Mouse (Mus musculus) G1E (cell line): ENCODE results near the gene Mxi1. TPM values are rescaled to one million over a fixed set of nuclear protein-coding genes. Genes with fewer than 3 reads are reported as not detected.

Experiments
- ATAC-seq: 2 replicates; pipeline ENCODE4 v1.8.0; 2016; ENCODE audit warnings: mild to moderate bottlenecking; ENCODE audit not compliant: insufficient number of reproducible peaks, poor library complexity, low FRiP score, severe bottlenecking; ENCODE audit errors: extremely low read depth
- DNase-seq: peaks from one replicate; pipeline ENCODE4 v3.0.0; 2012; ENCODE audit warnings: low spot score
- H3K27me3 ChIP-seq: 2 replicates; pipeline ENCODE4 v1.6.1; 2012; ENCODE audit warnings: mild to moderate bottlenecking, low read length, inconsistent platforms; ENCODE audit not compliant: insufficient read depth
- H3K36me3 ChIP-seq: replicated peaks from 2 replicates; pipeline ENCODE3; 2012; ENCODE audit warnings: mild to moderate bottlenecking, inconsistent platforms
- H3K4me1 ChIP-seq: 2 replicates; pipeline ENCODE4 v1.6.1; 2012; ENCODE audit warnings: low read depth, low read length, inconsistent platforms, mixed read lengths; ENCODE audit not compliant: insufficient read depth
- H3K4me3 ChIP-seq: 2 replicates; pipeline ENCODE4 v1.5.1; 2012; ENCODE audit warnings: low read depth, mild to moderate bottlenecking, inconsistent platforms, low read length, moderate library complexity, mixed read lengths
- H3K9me3 ChIP-seq: replicated peaks from 2 replicates; pipeline ENCODE4 v1.6.1; 2012; ENCODE audit warnings: inconsistent platforms
- CTCF ChIP-seq: IDR thresholded peaks from 2 replicates; pipeline ENCODE4 v1.5.1; 2012; ENCODE audit warnings: low read depth, low read length, inconsistent platforms, mixed read lengths
- GATA1 ChIP-seq: IDR thresholded peaks from 2 replicates; pipeline ENCODE4 v1.6.1; 2012; ENCODE audit warnings: borderline replicate concordance, low read length, inconsistent platforms, mixed read lengths
- GATA2 ChIP-seq: IDR thresholded peaks from 2 replicates; pipeline ENCODE4 v1.6.1; 2012; ENCODE audit warnings: low read depth, low read length, inconsistent platforms, borderline replicate concordance
- POLR2AphosphoS5 ChIP-seq: IDR thresholded peaks from 2 replicates; pipeline ENCODE4 v1.6.1; 2012; ENCODE audit warnings: low read depth, low read length, inconsistent platforms; ENCODE audit not compliant: insufficient replicate concordance
- TAL1 ChIP-seq: conservative IDR thresholded peaks from 2 replicates; pipeline ENCODE4 v1.6.1; 2012; ENCODE audit warnings: low read depth, low read length, inconsistent platforms, mixed read lengths
- polyA plus RNA-seq: library from polyadenylated mRNA; stranded (reverse); fragments of >175 nt; gene quantifications from 2 replicates; pipeline ENCODE4 v1.2.3, GENCODE M21; 2012
- total RNA-seq, 2 experiments: library from RNA; stranded (forward) in 1 of 2; stranded (reverse) in 1 of 2; fragments of 200-1000 nt in 1 of 2; fragments of >200 nt in 1 of 2; fragmentation: Nextera tagmentation in 1 of 2; gene quantifications; 2 replicates each; pipeline ENCODE4 v1.2.3; 2014 to 2017

The Mxi1 gene
- total and polyA plus RNA-seq, 3 experiments = 20.5 to 74.6 (median 47.1) TPM

DNA sequence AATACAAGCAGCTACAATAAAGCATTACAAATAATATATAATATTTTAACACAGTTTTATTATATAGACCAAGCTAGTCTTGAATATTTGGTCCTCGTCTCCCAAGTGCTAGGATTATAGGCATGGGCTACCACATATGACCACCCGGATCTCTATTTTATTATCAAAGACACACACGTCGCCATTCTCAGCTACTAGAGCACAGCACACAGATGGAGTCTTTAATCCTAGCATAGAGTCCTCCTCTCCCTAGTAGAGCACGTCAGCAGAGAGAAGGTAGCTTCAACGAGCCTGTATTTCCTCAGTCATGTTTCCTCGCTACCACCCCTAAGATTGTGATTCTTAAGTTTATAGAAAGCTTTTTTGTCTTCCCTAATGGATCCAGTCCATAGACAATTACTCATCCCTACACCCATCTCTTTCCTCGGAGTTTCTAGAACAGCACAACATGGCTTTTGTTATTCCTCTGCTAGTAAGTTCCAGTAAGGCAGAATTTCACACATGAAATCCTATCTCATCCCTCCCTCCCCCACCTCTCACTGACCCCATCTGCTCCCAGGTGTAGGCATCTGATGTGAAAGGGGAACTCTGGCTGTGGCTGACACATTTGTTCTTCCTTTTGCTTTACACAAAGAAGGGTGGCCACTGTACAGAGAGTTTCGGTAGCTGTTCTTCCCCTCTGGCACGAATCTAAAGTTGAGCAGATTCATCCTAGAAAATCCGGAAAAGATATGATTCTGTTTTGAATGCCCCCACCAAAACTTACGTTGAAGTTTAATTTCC is 87.3 kb downstream of the Mxi1 start:
- Histone ChIP-seq H3K27me3 (peaks cover 4% of the 10 kb centered on the region; the same call in 1 of the 2 replicates), H3K9me3 (no peaks in the 10 kb centered on the region), H3K4me3 (no peak overlapping the region), H3K4me1 (peaks cover 17% of the 10 kb centered on the region), H3K36me3 (peaks cover 16% of the 10 kb centered on the region)
- ATAC-seq (no peak), DNase-seq (no peak)
- no peak for TF ChIP-seq GATA1
- no peak for TF ChIP-seq POLR2AphosphoS5
- TF ChIP-seq TAL1 = no peak
- TF ChIP-seq CTCF = no peak
- TF ChIP-seq GATA2 = no peak

DNA sequence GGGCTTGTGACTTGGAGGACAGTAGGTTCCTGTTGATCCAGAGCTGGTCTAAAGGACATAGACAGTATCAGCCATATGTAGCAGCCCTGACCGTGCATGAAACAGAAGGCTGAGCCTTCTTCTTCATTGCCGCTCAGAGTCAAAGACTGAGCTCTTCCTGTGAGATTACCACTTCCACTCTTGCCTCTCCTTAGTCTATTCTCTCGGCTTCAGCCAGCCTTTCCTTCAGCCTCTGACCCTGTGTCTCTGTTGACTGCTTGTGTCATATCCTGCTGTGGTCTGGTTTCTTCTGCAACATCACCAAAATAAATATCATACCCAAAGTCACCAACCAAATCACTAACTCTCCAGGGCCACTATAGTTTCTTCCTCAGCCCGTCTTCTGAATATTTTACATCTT is 88.9 kb downstream of the Mxi1 start:
- Histone ChIP-seq H3K4me3 (no peak overlapping the region), H3K27me3 (peaks cover 4% of the 10 kb centered on the region), H3K36me3 (peaks cover 6% of the 10 kb centered on the region), H3K4me1 (peaks cover 3% of the 10 kb centered on the region; the same call in 1 of the 2 replicates), H3K9me3 (no peaks in the 10 kb centered on the region)
- TF ChIP-seq CTCF (no peak), TAL1 (no peak), POLR2AphosphoS5 (no peak), GATA1 (no peak), GATA2 (no peak)
- ATAC-seq (no peak), DNase-seq (no peak)

GRCm38 (mm10) chr19:53400332-53401110 is 90.2 kb downstream of the Mxi1 start:
- no peak for TF ChIP-seq POLR2AphosphoS5
- TF ChIP-seq CTCF = no peak
- TF ChIP-seq GATA1 = no peak
- TF ChIP-seq TAL1 = no peak
- no peak for TF ChIP-seq GATA2
- Histone ChIP-seq H3K4me1 (no peaks in the 10 kb centered on the region), H3K27me3 (peaks cover 10% of the 10 kb centered on the region), H3K4me3 (no peak overlapping the region), H3K36me3 (peaks cover 5% of the 10 kb centered on the region), H3K9me3 (no peaks in the 10 kb centered on the region)
- ATAC-seq (no peak), DNase-seq (no peak)

DNA sequence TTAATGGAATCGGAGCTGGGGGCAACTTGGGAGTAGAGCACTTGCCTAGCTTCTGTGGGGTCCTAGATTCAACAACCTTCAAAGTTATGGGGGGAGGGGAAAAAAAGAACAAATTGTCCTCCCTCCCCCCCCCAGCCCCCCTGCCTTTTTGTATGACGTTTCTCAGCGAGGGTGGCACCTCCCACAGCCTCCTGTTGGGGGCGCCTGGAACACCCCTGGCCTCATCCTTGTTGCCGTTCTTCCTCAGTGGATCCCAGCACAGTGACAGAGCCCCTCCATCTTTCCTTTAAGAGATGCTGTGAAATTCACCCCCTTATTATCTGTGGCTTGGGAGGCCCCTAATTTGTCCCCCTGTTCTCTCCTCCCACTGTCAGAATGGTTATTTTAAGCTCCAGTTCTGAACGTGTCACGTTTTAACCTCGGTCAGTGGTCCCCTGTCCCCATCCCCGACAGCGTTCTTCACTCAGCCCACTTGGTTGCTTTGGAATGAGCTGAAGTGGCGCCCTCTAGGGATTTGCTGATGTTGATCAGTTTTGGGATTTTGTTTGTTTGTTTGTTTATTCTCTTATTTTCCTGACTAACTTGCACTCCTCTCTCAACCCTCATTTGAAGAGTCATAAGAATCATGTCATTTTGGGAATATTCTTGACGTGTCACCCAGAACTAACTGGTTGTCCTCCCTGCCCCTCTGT is 92.6 kb downstream of the Mxi1 start:
- Histone ChIP-seq H3K4me3 (no peak overlapping the region), H3K4me1 (no peaks in the 10 kb centered on the region), H3K36me3 (no peaks in the 10 kb centered on the region), H3K9me3 (no peaks in the 10 kb centered on the region), H3K27me3 (peaks cover 10% of the 10 kb centered on the region)
- DNase-seq = no peak
- TF ChIP-seq CTCF (no peak), POLR2AphosphoS5 (no peak), TAL1 (no peak), GATA2 (no peak), GATA1 (no peak)
- no peak for ATAC-seq

DNA sequence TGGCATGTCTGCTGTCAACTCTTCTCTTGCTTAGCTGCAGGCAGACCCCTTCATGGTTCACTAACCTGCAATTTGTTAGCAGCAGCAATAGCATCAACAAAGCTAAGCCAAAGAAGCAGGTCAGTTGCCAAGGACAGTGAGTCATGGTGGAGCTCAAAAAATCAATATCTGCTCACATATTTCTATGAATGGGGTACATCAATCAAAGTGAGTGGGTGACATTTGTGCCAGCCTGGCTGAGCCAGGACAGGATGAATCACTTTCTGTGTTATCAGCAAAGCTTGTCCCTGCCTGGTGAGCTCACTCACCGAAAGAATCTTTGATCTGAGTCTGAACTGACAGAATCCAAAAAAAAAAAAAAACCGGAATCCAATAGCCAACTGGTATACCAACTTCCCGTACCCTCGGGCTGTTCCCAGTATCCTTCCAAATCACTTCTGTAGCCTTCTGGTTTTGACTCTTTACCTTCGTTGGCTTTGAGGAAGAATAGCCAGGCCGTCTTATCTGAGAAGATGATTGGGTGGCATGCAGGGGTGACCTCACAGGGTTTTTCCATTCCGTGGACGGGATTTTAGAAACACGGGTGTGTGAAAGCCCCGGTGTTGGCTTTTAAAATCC is 94.0 kb downstream of the Mxi1 start:
- H3K4me1 ChIP-seq = no peaks in the 10 kb centered on the region
- H3K4me3 ChIP-seq = no peak overlapping the region
- no peaks in the 10 kb centered on the region for H3K9me3 ChIP-seq
- ATAC-seq (no peak), DNase-seq (no peak)
- peaks cover 6% of the 10 kb centered on the region for H3K27me3 ChIP-seq
- no peaks in the 10 kb centered on the region for H3K36me3 ChIP-seq
- TF ChIP-seq POLR2AphosphoS5 (no peak), GATA2 (no peak), TAL1 (no peak), CTCF (no peak), GATA1 (no peak)

DNA sequence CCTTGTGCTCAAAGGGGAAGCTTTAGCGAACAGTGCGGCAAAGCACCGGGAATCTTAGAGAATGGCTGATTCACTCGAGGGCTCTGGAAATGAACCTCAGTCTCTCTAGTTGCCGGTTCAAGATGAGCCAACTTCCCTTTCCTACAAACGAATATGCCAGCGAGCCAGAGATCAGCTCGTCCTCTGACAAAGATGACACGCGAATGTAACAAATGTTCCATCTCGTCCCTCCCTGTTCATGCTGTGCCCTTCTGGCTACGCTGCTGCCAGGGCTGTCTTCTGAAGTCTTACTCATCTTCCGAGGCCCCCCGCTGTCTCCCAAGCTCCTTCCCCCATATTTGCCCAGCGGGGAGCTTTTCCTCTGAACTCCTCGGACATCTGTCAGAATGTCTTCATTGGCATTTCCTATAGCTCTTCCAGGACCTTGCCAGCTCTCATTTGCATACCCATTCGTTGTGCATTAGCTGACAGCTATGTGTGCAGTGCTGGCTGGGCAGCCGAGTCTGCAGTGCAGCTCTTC is 94.6 kb downstream of the Mxi1 start:
- Histone ChIP-seq H3K36me3 (no peaks in the 10 kb centered on the region), H3K27me3 (peaks cover 6% of the 10 kb centered on the region), H3K4me3 (no peak overlapping the region), H3K9me3 (no peaks in the 10 kb centered on the region), H3K4me1 (no peaks in the 10 kb centered on the region)
- no peak for TF ChIP-seq POLR2AphosphoS5
- TF ChIP-seq GATA2 = no peak
- TF ChIP-seq CTCF = no peak
- no peak for TF ChIP-seq TAL1
- TF ChIP-seq GATA1 = no peak
- no peak for ATAC-seq
- no peak for DNase-seq
